Mouse (Mus musculus) MEL (cell line): ENCODE data around the gene Tbc1d13. TPM values are rescaled to one million over a fixed set of nuclear protein-coding genes. Genes with fewer than 3 reads are reported as not detected.

Experiments used
- DNase-seq: peaks from one replicate; pipeline ENCODE4 v3.0.0; 2011; ENCODE audit warnings: low read depth, low spot score
- H3K27ac ChIP-seq: 2 replicates; pipeline ENCODE4 v1.5.1; 2012; ENCODE audit warnings: low read depth, mild to moderate bottlenecking, control low read depth, low read length, moderate library complexity; ENCODE audit not compliant: control insufficient read depth
- H3K27me3 ChIP-seq, 2 experiments: fragments of 150-350 bp in 1 of 2; sonication (generic) in 1 of 2; 2 replicates each; pipeline ENCODE4 v1.6.1; 2012; ENCODE audit warnings: low read length in 2 of 2, mild to moderate bottlenecking in 2 of 2, improper control_type of control experiment in 1 of 2, moderate library complexity in 1 of 2; ENCODE audit not compliant: insufficient read depth in 2 of 2, control insufficient read depth in 1 of 2
- H3K36me3 ChIP-seq, 2 experiments: 2 replicates each; pipeline ENCODE4 v1.6.1; 2012 to 2014; ENCODE audit warnings: low read length in 2 of 2, improper control_type of control experiment in 1 of 2, inconsistent platforms in 1 of 2, mild to moderate bottlenecking in 1 of 2; ENCODE audit not compliant: insufficient read depth in 2 of 2, control insufficient read depth in 1 of 2
- H3K4me1 ChIP-seq, 2 experiments: fragments of 150-350 bp in 1 of 2; sonication (generic) in 1 of 2; 2 replicates each; pipeline ENCODE4 v1.6.1; 2012; ENCODE audit warnings: low read length in 2 of 2, improper control_type of control experiment in 1 of 2, mild to moderate bottlenecking in 1 of 2; ENCODE audit not compliant: insufficient read depth in 2 of 2, control insufficient read depth in 1 of 2
- H3K4me3 ChIP-seq, 2 experiments: fragments of 150-350 bp in 1 of 2; sonication (generic) in 1 of 2; 2 replicates each; pipeline ENCODE4 v1.5.1; 2012; ENCODE audit warnings: low read depth in 2 of 2, low read length in 2 of 2, mild to moderate bottlenecking in 2 of 2, moderate library complexity in 2 of 2, control low read depth in 1 of 2, improper control_type of control experiment in 1 of 2; ENCODE audit not compliant: control insufficient read depth in 1 of 2, insufficient read depth in 1 of 2
- H3K79me2 ChIP-seq: 2 replicates; pipeline ENCODE4 v1.6.1; 2012; ENCODE audit warnings: mild to moderate bottlenecking, low read length, moderate library complexity; ENCODE audit not compliant: control insufficient read depth, poor library complexity, insufficient read depth
- H3K9ac ChIP-seq: 2 replicates; pipeline ENCODE4 v1.6.1; 2012; ENCODE audit warnings: low read depth, mild to moderate bottlenecking, control low read depth, low read length, moderate library complexity; ENCODE audit not compliant: control insufficient read depth, poor library complexity, severe bottlenecking
- H3K9me3 ChIP-seq: fragments of 150-350 bp; sonication (generic); replicated peaks from 2 replicates; pipeline ENCODE4 v1.6.1; 2012; ENCODE audit warnings: mild to moderate bottlenecking, low read length, improper control_type of control experiment, moderate library complexity; ENCODE audit not compliant: insufficient read depth
- CHD2 ChIP-seq: IDR thresholded peaks from 2 replicates; pipeline ENCODE4 v1.6.1; 2011; ENCODE audit warnings: low read length, improper control_type of control experiment
- CTCF ChIP-seq, 3 experiments: IDR thresholded peaks in 2 of 3; conservative IDR thresholded peaks in 1 of 3; 2 replicates each; pipeline ENCODE4 v1.5.1; 2011 to 2012; ENCODE audit warnings: low read length in 3 of 3, low read depth in 2 of 3, mild to moderate bottlenecking in 2 of 3, improper control_type of control experiment in 1 of 3, inconsistent platforms in 1 of 3, mixed read lengths in 1 of 3, moderate library complexity in 1 of 3; ENCODE audit not compliant: control insufficient read depth in 1 of 3, insufficient read depth in 1 of 3, poor library complexity in 1 of 3, severe bottlenecking in 1 of 3
- ELF1 ChIP-seq: IDR thresholded peaks from 2 replicates; pipeline ENCODE4 v1.6.1; 2014; ENCODE audit warnings: low read depth, mild to moderate bottlenecking, inconsistent platforms, low read length, improper control_type of control experiment, moderate library complexity
- GATA1 ChIP-seq: IDR thresholded peaks from 2 replicates; pipeline ENCODE4 v1.6.1; 2011; ENCODE audit warnings: low read depth, low read length, improper control_type of control experiment
- JUND ChIP-seq: IDR thresholded peaks from 2 replicates; pipeline ENCODE4 v1.6.1; 2011; ENCODE audit warnings: low read depth, mild to moderate bottlenecking, improper control_type of control experiment, low read length
- MAX ChIP-seq: IDR thresholded peaks from 2 replicates; pipeline ENCODE4 v1.6.1; 2011; ENCODE audit warnings: low read length, improper control_type of control experiment
- MYC ChIP-seq: IDR thresholded peaks from 2 replicates; pipeline ENCODE4 v1.6.1; 2011; ENCODE audit warnings: low read depth, mild to moderate bottlenecking, low read length, improper control_type of control experiment, moderate library complexity
- POLR2A ChIP-seq, 2 experiments: IDR thresholded peaks; 2 replicates each; pipeline ENCODE4 v1.6.1; 2011 to 2012; ENCODE audit warnings: low read length in 2 of 2, mild to moderate bottlenecking in 2 of 2, control low read depth in 1 of 2, improper control_type of control experiment in 1 of 2, low read depth in 1 of 2, moderate library complexity in 1 of 2; ENCODE audit not compliant: control insufficient read depth in 1 of 2, insufficient read depth in 1 of 2, poor library complexity in 1 of 2
- RAD21 ChIP-seq: IDR thresholded peaks from 2 replicates; pipeline ENCODE4 v1.6.1; 2011; ENCODE audit warnings: mild to moderate bottlenecking, low read depth, low read length, improper control_type of control experiment
- SIN3A ChIP-seq: IDR thresholded peaks from 2 replicates; pipeline ENCODE4 v1.6.1; 2012; ENCODE audit warnings: low read length, improper control_type of control experiment, inconsistent platforms
- SMC3 ChIP-seq: IDR thresholded peaks from 2 replicates; pipeline ENCODE4 v1.6.1; 2011; ENCODE audit warnings: low read depth, low read length, improper control_type of control experiment
- TAL1 ChIP-seq: IDR thresholded peaks from 2 replicates; pipeline ENCODE4 v1.6.1; 2012; ENCODE audit warnings: mild to moderate bottlenecking, inconsistent platforms, low read length, moderate library complexity, mixed read lengths
- TBP ChIP-seq: IDR thresholded peaks from 2 replicates; pipeline ENCODE4 v1.8.0; 2011; ENCODE audit warnings: low read depth, low read length, improper control_type of control experiment
- TCF12 ChIP-seq: IDR thresholded peaks from 2 replicates; pipeline ENCODE4 v1.6.1; 2014; ENCODE audit warnings: low read depth, mild to moderate bottlenecking, inconsistent platforms, low read length, improper control_type of control experiment, moderate library complexity
- ZC3H11A ChIP-seq: IDR thresholded peaks from 2 replicates; pipeline ENCODE4 v1.6.1; 2012; ENCODE audit warnings: low read depth, mild to moderate bottlenecking, inconsistent platforms, low read length, improper control_type of control experiment
- ZKSCAN1 ChIP-seq: IDR thresholded peaks from 2 replicates; pipeline ENCODE4 v1.6.1; 2012; ENCODE audit warnings: low read depth, mild to moderate bottlenecking, inconsistent platforms, low read length, improper control_type of control experiment, moderate library complexity
- ZNF384 ChIP-seq: IDR thresholded peaks from 2 replicates; pipeline ENCODE4 v1.6.1; 2012; ENCODE audit warnings: low read depth, mild to moderate bottlenecking, inconsistent platforms, low read length, improper control_type of control experiment
- polyA plus RNA-seq, 2 experiments: library from polyadenylated mRNA; stranded (reverse) in 1 of 2; unstranded in 1 of 2; fragments of >175 nt in 1 of 2; fragments of >200 nt in 1 of 2; gene quantifications; 2 replicates each; pipeline versions ENCODE4 v1.2.1 to v1.2.4; 2012; ENCODE audit warnings: low replicate concordance in 2 of 2, low read depth in 1 of 2; ENCODE audit not compliant: insufficient read length in 2 of 2, insufficient read depth in 1 of 2, missing spikeins in 1 of 2
- total RNA-seq: library from RNA; depleted of rRNA; stranded (reverse); fragments of 300-350 nt; gene quantifications from 2 replicates; pipeline ENCODE4 v1.2.3, GENCODE M21; 2012

Tbc1d13 gene
- total and polyA plus RNA-seq, 3 experiments: 62.4 to 78.5 TPM; not detected in 1

GRCm38 (mm10) chr2:30100214-30100613 is 33.3 kb upstream of the Tbc1d13 start:
- Histone ChIP-seq H3K4me3 (no peak overlapping the region), H3K27me3 (no peaks in the 10 kb centered on the region), H3K9me3 (no peaks in the 10 kb centered on the region), H3K27ac (no peak overlapping the region), H3K79me2 (peaks cover under 1% of the 10 kb centered on the region; the same call in 1 of the 2 replicates), H3K4me1 (peaks cover 0 to 3% of the 10 kb centered on the region in 2 experiments; a peak in 2 of 4 replicates), H3K36me3 (no peaks in the 10 kb centered on the region), H3K9ac (no peak overlapping the region)
- no peak for DNase-seq
- TF ChIP-seq SMC3: peak; percentile 27; the same call in 1 of the 2 replicates
- no peak for TF ChIP-seq TAL1
- peak in 1 of 3 experiments; percentile 37; a peak in 2 of 6 replicates for TF ChIP-seq CTCF (IDR thresholded peaks at IDR 0.05 in 2 of 3, conservative IDR thresholded peaks at IDR 0.05 in 1 of 3; ENCODE audit: control insufficient read depth in 1 of 3, insufficient read depth in 1 of 3, low read depth in 2 of 3, low read length in 3 of 3, poor library complexity in 1 of 3, severe bottlenecking in 1 of 3)

DNA sequence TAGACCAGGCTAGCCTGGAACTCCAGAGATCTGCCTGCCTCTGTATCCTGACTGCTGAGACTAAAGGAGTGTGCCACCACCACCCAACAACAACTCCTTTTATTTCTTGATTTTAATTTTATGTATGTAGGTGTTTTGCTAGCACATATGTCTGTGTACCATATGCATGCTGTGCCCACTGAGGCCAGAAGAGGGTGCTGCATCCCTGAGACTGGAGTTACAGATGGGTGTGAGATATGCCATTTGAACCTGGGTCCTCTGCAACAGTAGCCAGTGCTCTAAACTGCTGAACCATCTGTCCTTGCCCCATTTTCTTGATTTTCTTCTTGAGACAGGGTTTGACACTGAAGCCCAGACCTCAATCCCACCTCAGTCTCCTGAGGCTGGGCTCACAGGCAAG is 27.2 kb upstream of the Tbc1d13 start:
- TF ChIP-seq CTCF (IDR thresholded peaks at IDR 0.05 in 2 of 3, conservative IDR thresholded peaks at IDR 0.05 in 1 of 3; ENCODE audit: control insufficient read depth in 1 of 3, insufficient read depth in 1 of 3, low read depth in 2 of 3, low read length in 3 of 3, poor library complexity in 1 of 3, severe bottlenecking in 1 of 3) (peak; percentile 81 to 96 (median 94)), RAD21 (peak; percentile 93), MYC (0 out of 2 replicates have a peak, but pooled peaks have one; percentile 37), SMC3 (peak; percentile 94), ZC3H11A (peak; percentile 76), JUND (no peak), GATA1 (peak; percentile 45; the same call in 1 of the 2 replicates), MAX (no peak), SIN3A (peak; percentile 45)
- Histone ChIP-seq H3K36me3 (no peaks in the 10 kb centered on the region), H3K9ac (no peak overlapping the region), H3K27me3 (no peaks in the 10 kb centered on the region), H3K4me3 (no peak overlapping the region), H3K9me3 (no peaks in the 10 kb centered on the region), H3K79me2 (no peaks in the 10 kb centered on the region), H3K4me1 (no peaks in the 10 kb centered on the region), H3K27ac (no peak overlapping the region)
- peak; percentile 81 for DNase-seq

DNA sequence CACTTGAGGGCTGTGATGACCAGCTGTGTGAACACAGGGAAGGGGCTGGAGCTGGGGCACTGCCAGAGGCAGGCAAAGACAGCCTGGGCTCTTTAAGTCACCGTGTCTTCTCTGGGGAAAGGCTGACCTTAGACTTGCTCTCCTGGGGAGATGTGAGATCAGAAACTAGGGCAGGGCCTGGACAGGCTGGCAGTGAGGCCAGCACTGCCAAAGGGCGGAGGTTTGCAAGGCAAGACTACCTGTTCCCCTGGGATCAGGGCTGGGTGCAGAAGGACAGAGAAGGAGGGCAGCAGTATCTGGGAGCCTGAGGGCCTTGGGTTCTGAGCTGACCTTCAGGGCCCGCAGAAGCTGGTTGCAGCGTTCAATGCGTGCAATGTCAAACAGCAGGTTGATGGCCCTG is 25.9 kb upstream of the Tbc1d13 start:
- H3K27ac ChIP-seq: no peak overlapping the region
- no peak for DNase-seq
- no peaks in the 10 kb centered on the region for H3K9me3 ChIP-seq
- H3K36me3 ChIP-seq: no peaks in the 10 kb centered on the region
- H3K79me2 ChIP-seq: no peaks in the 10 kb centered on the region
- H3K27me3 ChIP-seq: no peaks in the 10 kb centered on the region
- no peak overlapping the region for H3K9ac ChIP-seq
- no peak overlapping the region for H3K4me3 ChIP-seq
- H3K4me1 ChIP-seq: no peaks in the 10 kb centered on the region
- no peak for TF ChIP-seq ZNF384
- no peak for TF ChIP-seq CHD2
- TF ChIP-seq ZKSCAN1: no peak
- TF ChIP-seq TBP: no peak
- TF ChIP-seq POLR2A (IDR thresholded peaks at IDR 0.05; ENCODE audit: control insufficient read depth in 1 of 2, insufficient read depth in 1 of 2, low read depth in 1 of 2, low read length in 2 of 2, poor library complexity in 1 of 2): no peak
- no peak for TF ChIP-seq SIN3A
- no peak for TF ChIP-seq TCF12
- no peak for TF ChIP-seq ELF1
- TF ChIP-seq MYC: no peak
